Mouse (Mus musculus): ENCODE measurements around the gene Serac1.

DNA sequence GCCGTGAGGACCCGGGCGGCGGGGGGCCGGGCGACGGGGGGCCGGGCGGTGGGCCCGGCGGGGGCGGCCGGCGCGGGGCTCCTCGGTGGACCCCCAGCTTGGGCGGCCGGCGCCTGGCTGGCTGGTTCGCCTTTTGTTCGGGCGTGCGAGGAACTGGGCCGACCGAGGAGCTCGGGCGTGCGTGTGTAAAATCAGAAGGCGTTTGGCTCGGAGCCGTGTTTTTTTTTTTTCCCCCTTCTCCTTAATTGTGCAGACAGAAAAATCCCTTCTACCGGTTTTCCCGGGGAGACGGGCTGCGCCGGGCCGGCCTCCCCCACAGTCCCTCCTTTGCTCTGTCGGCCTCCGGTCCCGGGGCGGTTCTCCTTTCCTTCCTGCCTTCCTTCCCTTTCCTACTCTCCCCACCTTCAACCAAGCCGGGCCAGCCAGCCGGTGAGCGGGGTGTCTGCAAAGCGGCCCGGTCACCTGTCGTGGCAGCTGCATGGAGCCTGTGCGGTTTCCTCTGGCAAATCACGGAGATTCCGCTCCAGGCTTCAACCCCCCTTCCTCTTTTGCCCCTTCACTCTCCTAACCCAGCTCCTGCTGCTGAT lies 27.6 kb upstream of the Serac1 start:
- no peak for TF ChIP-seq POLR2A (IDR thresholded peaks at IDR 0.05; ENCODE audit: borderline replicate concordance, low read depth, low read length)
- no peak for TF ChIP-seq CTCF (IDR thresholded peaks at IDR 0.05; ENCODE audit: low read depth, low read length)
